Mouse (Mus musculus) limb, embryonic 11.5 days (tissue): Measurements from ENCODE around the gene Pex13. TPM values are rescaled to one million over a fixed set of nuclear protein-coding genes. Genes with fewer than 3 reads are reported as not detected.
"Not testable (repeated sequence)": the region's sequence is repeated elsewhere in the genome, so short reads cannot be mapped to it uniquely, and the experiment has no call there.

Source experiments
- ATAC-seq: fragments of 200-750 bp; cut with Nextera tagmentation; 2 replicates; pipeline ENCODE4 v1.8.0; 2017; ENCODE audit warnings: low read depth; ENCODE audit not compliant: insufficient number of reproducible peaks, low FRiP score, low TSS enrichment
- DNase-seq: peaks from one replicate; pipeline ENCODE4 v3.0.0-alpha.2; 2015; ENCODE audit warnings: low spot score
- H3K27ac ChIP-seq: fragments of 300-500 bp; sonication (generic); replicated peaks from 2 replicates; pipeline ENCODE4 v1.5.1; 2014; ENCODE audit warnings: low read depth, mild to moderate bottlenecking, low read length
- H3K27me3 ChIP-seq: fragments of 300-500 bp; sonication (generic); 2 replicates; pipeline ENCODE4 v1.6.1; 2014; ENCODE audit warnings: mild to moderate bottlenecking, low read length, mixed read lengths; ENCODE audit not compliant: control insufficient read depth, insufficient read depth
- H3K36me3 ChIP-seq: fragments of 300-500 bp; sonication (generic); 2 replicates; pipeline ENCODE4 v1.6.1; 2014; ENCODE audit warnings: mild to moderate bottlenecking, low read length, moderate library complexity, mixed read lengths; ENCODE audit not compliant: control insufficient read depth, insufficient read depth
- H3K4me1 ChIP-seq: fragments of 300-500 bp; sonication (generic); 2 replicates; pipeline ENCODE4 v1.6.1; 2014; ENCODE audit warnings: low read length, mixed read lengths; ENCODE audit not compliant: control insufficient read depth, insufficient read depth
- H3K4me2 ChIP-seq: fragments of 300-500 bp; sonication (generic); 2 replicates; pipeline ENCODE4 v1.6.1; 2014; ENCODE audit warnings: low read depth, mild to moderate bottlenecking, moderate library complexity; ENCODE audit not compliant: severe bottlenecking
- H3K4me3 ChIP-seq: fragments of 300-500 bp; sonication (generic); 2 replicates; pipeline ENCODE4 v1.5.1; 2014; ENCODE audit warnings: low read depth, low read length
- H3K9ac ChIP-seq: fragments of 300-500 bp; sonication (generic); 2 replicates; pipeline ENCODE4 v1.6.1; 2014; ENCODE audit warnings: mild to moderate bottlenecking, low read length
- H3K9me3 ChIP-seq: fragments of 300-500 bp; sonication (generic); 2 replicates; pipeline ENCODE4 v1.6.1; 2016; ENCODE audit warnings: low read length; ENCODE audit not compliant: control insufficient read depth
- WGBS: fragments of 180-500 bp; shearing (Covaris S2); extraction: QIAGEN DNeasy Blood & Tissue Kit; methylation state at CpG from one replicate; pipeline ENCODE4 v1.1.7; 2014; 5-methylcytosine and 5-hydroxymethylcytosine counted together
- polyA plus RNA-seq: library from polyadenylated mRNA; unstranded; fragments of >200 nt; fragmentation: Nextera tagmentation; extraction: Ambion mirVana; gene quantifications from 2 replicates; pipeline ENCODE4 v1.2.1, GENCODE M21; 2014

Pex13 gene
- polyA plus RNA-seq, 1 experiment from 2014 or later = 52.8 TPM

GRCm38 (mm10) chr11:23632945-23633878 is 32.5 kb downstream of the Pex13 start, which contains the start of gene 0610010F05Rik:
Gene 0610010F05Rik, minus strand, starts transcription at chr11:23633639.
- Histone ChIP-seq H3K4me3 (peak within 1 kb of the TSS; percentile 77), H3K9me3 (no peaks in the 10 kb centered on the region), H3K27ac (peak within 1 kb of the TSS; percentile 77), H3K9ac (peak within 1 kb of the TSS; percentile 93), H3K4me1 (no peaks in the 10 kb centered on the region), H3K27me3 (no peaks in the 10 kb centered on the region), H3K4me2 (peak within 1 kb of the TSS; percentile 70), H3K36me3 (no peaks in the 10 kb centered on the region)
- under 1% methylated on average over 82 of the region's 103 CpGs for WGBS
- DNase-seq = peak; percentile 92
- ATAC-seq = peak; percentile 99

GRCm38 (mm10) chr11:23630664-23631063 is 35.1 kb downstream of the Pex13 start:
- Histone ChIP-seq H3K27ac (no peak overlapping the region), H3K4me3 (no peak overlapping the region), H3K4me2 (no peak overlapping the region), H3K36me3 (peaks cover 2% of the 10 kb centered on the region; the same call in 1 of the 2 replicates), H3K9ac (no peak overlapping the region), H3K27me3 (no peaks in the 10 kb centered on the region), H3K4me1 (no peaks in the 10 kb centered on the region), H3K9me3 (no peaks in the 10 kb centered on the region)
- DNase-seq = no peak
- ATAC-seq = no peak

- Histone ChIP-seq H3K4me3 (no peak overlapping the region), H3K4me1 (no peaks in the 10 kb centered on the region)
- WGBS = 87% methylated on average over 5 of the region's 5 CpGs
Observed at GRCm38 (mm10) chr11:23618995-23619394, 46.8 kb downstream of the Pex13 start.

GRCm38 (mm10) chr11:23614546-23614945 is 51.2 kb downstream of the Pex13 start:
- no peak overlapping the region for H3K9ac ChIP-seq
- no peak overlapping the region for H3K4me2 ChIP-seq
- DNase-seq = no peak
- no peaks in the 10 kb centered on the region for H3K27me3 ChIP-seq
- H3K9me3 ChIP-seq = no peaks in the 10 kb centered on the region
- no peak overlapping the region for H3K4me3 ChIP-seq
- ATAC-seq = no peak
- 83% methylated on average over 5 of the region's 5 CpGs for WGBS
- H3K4me1 ChIP-seq = no peaks in the 10 kb centered on the region
- H3K27ac ChIP-seq = no peak overlapping the region
- H3K36me3 ChIP-seq = no peaks in the 10 kb centered on the region

More at GRCm38 (mm10) chr11:23618995-23619394, 46.8 kb downstream of the Pex13 start:
- no peak overlapping the region for H3K4me2 ChIP-seq
- no peak for DNase-seq
- no peaks in the 10 kb centered on the region for H3K27me3 ChIP-seq
- ATAC-seq = no peak
- H3K9me3 ChIP-seq = no peaks in the 10 kb centered on the region
- H3K27ac ChIP-seq = no peak overlapping the region
- H3K36me3 ChIP-seq = no peaks in the 10 kb centered on the region
- no peak overlapping the region for H3K9ac ChIP-seq

- H3K4me2 ChIP-seq, DNase-seq, H3K36me3 ChIP-seq, H3K9me3 ChIP-seq, H3K4me1 ChIP-seq, H3K27me3 ChIP-seq, H3K4me3 ChIP-seq, H3K27ac ChIP-seq, ATAC-seq, H3K9ac ChIP-seq: not testable (repeated sequence)
- 92% methylated on average over 6 of the region's 6 CpGs for WGBS
Observed at GRCm38 (mm10) chr11:23607291-23607690, 58.5 kb downstream of the Pex13 start.

Other genes with a start within 250 kb of the Pex13 start
- gene Ahsa2, start 167.9 kb downstream of the Pex13 start, polyA plus RNA-seq = 144 and 150 TPM in 2 replicates
- gene 1700093K21Rik, start 144.8 kb downstream of the Pex13 start, polyA plus RNA-seq = not detected in 2 replicates
- gene 0610010F05Rik, start 32.3 kb downstream of the Pex13 start, polyA plus RNA-seq = 31.1 and 31.2 TPM in 2 replicates
- gene Pus10, start 285 bp downstream of the Pex13 start, polyA plus RNA-seq = 34.0 and 34.3 TPM in 2 replicates
- 0.88 and 0.93 TPM in 2 replicates for gene Rel, start 105.0 kb upstream of the Pex13 start, polyA plus RNA-seq
- gene Papolg, start 229.3 kb upstream of the Pex13 start, polyA plus RNA-seq = 25.5 and 25.7 TPM in 2 replicates